Mouse (Mus musculus) G1E-ER4 (cell line): ENCODE results near the gene Pif1. TPM values are rescaled to one million over a fixed set of nuclear protein-coding genes. Genes with fewer than 3 reads are reported as not detected.

Source experiments
- GATA1 ChIP-seq: IDR thresholded peaks from one replicate; pipeline ENCODE4 v1.8.0; 2012; ENCODE audit warnings: low read length, inconsistent platforms
- polyA plus RNA-seq: library from polyadenylated mRNA; stranded (reverse); fragments of >175 nt; gene quantifications from 2 replicates; pipeline ENCODE4 v1.2.3, GENCODE M21; 2012

The Pif1 gene
- polyA plus RNA-seq, 1 experiment, result 9.4 TPM

GRCm38 (mm10) chr9:65635766-65636165, 48.8 kb downstream of the Pif1 start:
- TF ChIP-seq GATA1, result no peak

DNA sequence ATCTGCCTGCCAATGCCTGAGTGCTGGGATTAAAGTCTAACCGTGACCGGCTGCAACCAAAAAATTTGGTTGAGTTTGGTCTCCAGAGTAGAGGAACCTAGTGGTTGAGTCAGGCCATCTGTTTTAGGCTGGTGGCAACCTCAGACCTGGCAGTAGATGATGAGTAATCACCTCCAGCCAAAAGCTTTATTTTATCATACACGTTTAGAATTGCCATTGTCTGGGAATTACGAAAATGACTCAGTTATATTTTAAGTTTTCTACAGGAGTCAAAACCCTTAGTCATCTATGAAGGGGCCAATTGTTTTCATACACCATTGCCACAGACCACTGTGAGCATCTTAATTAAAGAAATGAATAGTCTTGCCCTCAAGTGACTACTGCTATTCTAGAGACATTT, 50.0 kb downstream of the Pif1 start:
- no peak for TF ChIP-seq GATA1

- no peak for TF ChIP-seq GATA1
Measured at GRCm38 (mm10) chr9:65639065-65639464, 52.1 kb downstream of the Pif1 start.

DNA sequence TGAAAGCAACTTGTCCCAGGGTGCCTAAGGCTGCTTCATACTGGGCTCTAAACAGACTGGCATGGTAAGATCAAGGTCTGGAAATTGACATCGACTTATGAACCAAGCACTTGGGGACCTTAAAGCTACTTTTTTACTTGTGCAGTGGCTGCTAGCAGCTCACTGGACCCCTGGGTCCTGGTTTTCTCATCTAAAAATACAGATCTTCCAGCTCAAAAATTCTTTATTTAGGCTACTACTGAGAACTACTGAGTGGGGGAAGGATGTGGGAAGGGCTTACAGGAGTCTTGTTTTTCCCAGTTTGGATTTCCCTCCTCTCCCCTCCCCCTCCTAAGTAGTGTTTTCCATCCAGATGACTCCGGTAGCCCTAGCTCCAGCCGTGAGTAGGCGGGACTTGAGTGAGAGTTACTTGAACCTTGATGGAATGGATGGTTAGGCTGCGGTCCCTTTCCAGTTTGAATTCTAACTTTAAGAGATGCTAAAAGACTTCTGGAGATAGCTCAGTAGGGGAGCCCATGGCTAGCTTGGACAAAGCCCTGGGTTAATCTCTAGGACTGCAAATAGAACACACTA, 54.0 kb downstream of the Pif1 start:
- no peak for TF ChIP-seq GATA1

DNA sequence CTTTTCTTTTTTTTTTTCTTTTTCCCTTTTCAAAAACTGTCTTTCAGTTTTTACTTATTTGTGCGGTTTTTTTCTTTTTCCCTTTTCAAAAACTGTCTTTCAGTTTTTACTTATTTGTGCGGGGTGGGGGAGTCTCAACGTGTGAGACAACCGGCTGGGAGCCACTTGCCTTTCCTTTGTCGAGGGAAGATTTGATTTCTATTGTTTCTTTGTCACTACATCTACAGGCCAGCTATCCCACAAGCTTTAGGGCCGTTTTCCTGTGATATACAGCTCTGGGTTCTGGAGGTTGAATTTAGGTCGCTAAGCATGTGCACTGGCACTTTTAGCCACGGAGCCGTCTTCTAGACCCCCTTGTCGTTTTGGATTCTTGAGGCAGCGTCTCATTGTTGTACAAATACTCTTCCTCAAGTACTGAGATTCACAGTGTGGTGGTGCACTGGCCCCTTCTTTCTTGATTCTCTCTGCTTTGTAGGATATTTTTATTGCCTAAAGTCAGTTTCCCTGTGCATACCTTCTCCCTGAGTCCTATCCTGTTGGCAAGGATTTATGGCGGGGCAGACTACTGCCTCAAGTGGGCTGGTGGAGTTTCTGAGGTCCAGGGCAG, 54.6 kb downstream of the Pif1 start:
- TF ChIP-seq GATA1, result no peak

GRCm38 (mm10) chr9:65642546-65642945, 55.6 kb downstream of the Pif1 start:
- no peak for TF ChIP-seq GATA1

GRCm38 (mm10) chr9:65644960-65645359, 58.0 kb downstream of the Pif1 start:
- no peak for TF ChIP-seq GATA1

Other genes starting within 250 kb of the Pif1 start
- 29.8 and 42.2 TPM in 2 replicates for gene Pdcd7, start 241.1 kb upstream of the Pif1 start, polyA plus RNA-seq
- gene Ubap1l, start 226.1 kb upstream of the Pif1 start, polyA plus RNA-seq, result 0.05 and 0.08 TPM in 2 replicates
- gene Kbtbd13, start 195.5 kb upstream of the Pif1 start, polyA plus RNA-seq, result not detected in 2 replicates
- not detected in 2 replicates for gene Rasl12, start 188.7 kb upstream of the Pif1 start, polyA plus RNA-seq
- not detected in 2 replicates for gene Slc51b, start 164.2 kb upstream of the Pif1 start, polyA plus RNA-seq
- 8.3 and 11.7 TPM in 2 replicates for gene Mtfmt, start 151.4 kb upstream of the Pif1 start, polyA plus RNA-seq
- gene Spg21, start 126.2 kb upstream of the Pif1 start, polyA plus RNA-seq, result 20.7 and 28.0 TPM in 2 replicates
- gene Ankdd1a, start 67.0 kb upstream of the Pif1 start, polyA plus RNA-seq, result not detected in 2 replicates
- gene Plekho2, start 7.1 kb upstream of the Pif1 start, polyA plus RNA-seq, result 17.8 and 32.5 TPM in 2 replicates
- 0.05 and 0.10 TPM in 2 replicates for gene Rbpms2, start 42.5 kb downstream of the Pif1 start, polyA plus RNA-seq
- gene Oaz2, start 80.8 kb downstream of the Pif1 start, polyA plus RNA-seq, result 88.1 and 114 TPM in 2 replicates
- 48.1 and 92.4 TPM in 2 replicates for gene Zfp609, start 240.4 kb downstream of the Pif1 start, polyA plus RNA-seq